Mouse (Mus musculus): ENCODE results near the gene 2900026A02Rik.

Gene 2900026A02Rik

DNA sequence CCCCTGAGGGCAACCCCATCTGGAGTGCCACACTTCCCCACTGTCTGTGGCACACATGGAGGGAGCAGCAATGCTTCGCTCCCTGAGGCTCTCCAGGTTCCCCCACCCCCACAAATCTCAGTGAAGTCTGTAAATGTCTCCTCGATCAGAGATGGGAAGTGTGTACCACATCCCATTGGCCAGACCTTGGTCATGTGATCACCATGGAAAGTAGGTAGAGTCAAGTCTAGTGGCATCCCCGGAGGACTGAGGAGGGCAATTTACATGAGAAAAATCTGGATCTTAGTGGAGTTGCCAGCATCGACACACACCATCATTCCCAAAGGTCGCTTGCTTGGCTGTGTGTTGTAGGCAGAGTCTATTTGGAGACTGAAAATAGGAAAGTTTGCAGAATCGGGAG, 182.4 kb downstream of the 2900026A02Rik start:
- no peak for DNase-seq (ENCODE audit: low spot score)

Measured in spleen, adult 12 weeks (tissue).